Mouse (Mus musculus) megakaryocyte, adult 5-6 weeks (primary cell): ENCODE results near the gene Ankar. TPM values are rescaled to one million over a fixed set of nuclear protein-coding genes. Genes with fewer than 3 reads are reported as not detected.

Source experiments
- ATAC-seq: 2 replicates; pipeline ENCODE4 v1.8.0; 2016; ENCODE audit warnings: mild to moderate bottlenecking, inconsistent platforms; ENCODE audit not compliant: poor library complexity, severe bottlenecking
- total RNA-seq, 2 experiments: library from RNA; stranded (forward) in 1 of 2; stranded (reverse) in 1 of 2; fragments of 153-499, 151-499 nt in 1 of 2; fragments of 221-1000, 200-1000 nt in 1 of 2; gene quantifications; 2 replicates each; pipeline versions ENCODE4 v1.2.3 to v1.2.4; 2015 to 2017

The Ankar gene
- total RNA-seq, 2 experiments from 2014 or later = not detected

DNA sequence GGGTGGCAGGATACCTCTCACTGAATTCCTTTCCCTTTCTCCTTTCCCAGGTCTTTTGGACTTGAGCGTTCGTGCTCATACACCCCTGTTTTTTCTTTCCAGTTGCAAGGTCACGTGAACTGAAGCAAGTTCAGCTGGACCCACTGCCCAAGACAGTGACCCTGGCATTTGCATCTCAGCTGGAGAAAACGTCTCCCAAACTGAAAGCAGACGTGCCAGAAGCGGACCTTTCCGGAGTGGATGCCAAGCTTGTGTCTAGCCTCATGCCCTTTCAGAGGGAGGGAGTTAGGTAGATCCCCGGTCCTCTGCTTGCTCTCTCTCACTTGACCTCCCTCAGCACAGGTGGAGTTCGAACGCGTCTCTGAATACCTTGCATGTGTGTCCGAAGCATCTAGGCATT, 104.7 kb downstream of the Ankar start:
- ATAC-seq = no peak

- ATAC-seq = no peak
Measured at GRCm38 (mm10) chr1:72593340-72593951, 106.9 kb downstream of the Ankar start.

Other genes starting within 250 kb of the Ankar start
- gene March4, start 163.6 kb downstream of the Ankar start, total RNA-seq (2015) = 0.05 TPM in 1 of 2 replicates, not detected in the other
- not detected in 2 replicates for gene March4, start 163.6 kb downstream of the Ankar start, total RNA-seq (2017)
- 16.3 and 18.0 TPM in 2 replicates for gene Smarcal1, start 117.3 kb downstream of the Ankar start, total RNA-seq (2015)
- gene Smarcal1, start 117.3 kb downstream of the Ankar start, total RNA-seq (2017) = 15.3 and 18.6 TPM in 2 replicates
- 1,007 and 1,017 TPM in 2 replicates for gene Rpl37a, start 10.7 kb upstream of the Ankar start, total RNA-seq (2015)
- gene Rpl37a, start 10.7 kb upstream of the Ankar start, total RNA-seq (2017) = 343 and 384 TPM in 2 replicates
- gene Igfbp2, start 123.9 kb upstream of the Ankar start, total RNA-seq (2015) = not detected in 2 replicates
- not detected in 2 replicates for gene Igfbp2, start 123.9 kb upstream of the Ankar start, total RNA-seq (2017)
- gene Igfbp5, start 174.3 kb upstream of the Ankar start, total RNA-seq (2015) = 2.7 and 2.9 TPM in 2 replicates
- gene Igfbp5, start 174.3 kb upstream of the Ankar start, total RNA-seq (2017) = 1.2 and 1.6 TPM in 2 replicates